Mouse (Mus musculus): ENCODE results near the gene Akirin1. TPM values are rescaled to one million over a fixed set of nuclear protein-coding genes. Genes with fewer than 3 reads are reported as not detected.
A peak's percentile ranks its signal among the peaks of the same experiment; 100 is the strongest.

Akirin1 gene
- total and polyA plus RNA-seq, 3 experiments: 27.9 to 52.1 (median 35.6) TPM

- Histone ChIP-seq H3K4me2 (ENCODE audit: insufficient read depth, low read depth, poor library complexity, severe bottlenecking) (peak overlapping the region; percentile 91), H3K27me3 (replicated peaks) (no peaks in the 10 kb centered on the region), H3K9me3 (replicated peaks; ENCODE audit: low read length) (no peaks in the 10 kb centered on the region), H3K79me2 (replicated peaks; ENCODE audit: control insufficient read depth, extremely low read depth, insufficient read depth, poor library complexity, severe bottlenecking) (peaks cover 11% of the 10 kb centered on the region), H3K9ac (ENCODE audit: insufficient read depth, low read depth) (peak overlapping the region; percentile 76), H3K36me3 (replicated peaks in 1 of 2; ENCODE audit: control insufficient read depth in 1 of 2, insufficient read depth in 1 of 2, low read length in 1 of 2) (peaks cover 19 to 20% of the 10 kb centered on the region in 2 experiments), H3K4me1 (ENCODE audit: control insufficient read depth in 1 of 2, insufficient read depth in 2 of 2) (peaks cover 0 to 11% of the 10 kb centered on the region in 2 experiments; a peak in 2 of 4 replicates), H3K27ac (ENCODE audit: insufficient read depth, low read depth) (peak overlapping the region; percentile 30; the same call in 1 of the 2 replicates), H3K4me3 (replicated peaks in 1 of 3; ENCODE audit: low read depth in 2 of 3, low read length in 2 of 3, poor library complexity in 1 of 3) (peak overlapping the region; percentile 50 to 83 (median 72))
- DNase-seq (ENCODE audit: extremely low read depth): no peak
- dilution Hi-C loops (cut with MboI; ENCODE audit: extremely low pct_ligation_motif_present, extremely low pct_unique_long_range_greater_than_20kb, low sequenced_read_pairs): no loop called here
- in situ Hi-C loops (cut with MboI; ENCODE audit: low pct_ligation_motif_present, low pct_unique_long_range_greater_than_20kb, low sequenced_read_pairs): no loop called here
- TF ChIP-seq NRF1 (IDR thresholded peaks at IDR 0.05; ENCODE audit: low read depth, low read length): no peak
These were observed 31.7 kb downstream of the Akirin1 start for GRCm38 (mm10) chr4:123718434-123718780.

GRCm38 (mm10) chr4:123717574-123718433, 32.3 kb downstream of the Akirin1 start, which contains the start of gene Ndufs5:
Gene Ndufs5, minus strand, starts transcription at chr4:123718202.
- dilution Hi-C loops (cut with MboI; ENCODE audit: extremely low pct_ligation_motif_present, extremely low pct_unique_long_range_greater_than_20kb, low sequenced_read_pairs) (no loop called here), in situ Hi-C loops (cut with MboI; ENCODE audit: low pct_ligation_motif_present, low pct_unique_long_range_greater_than_20kb, low sequenced_read_pairs) (no loop called here)
- H3K4me1 ChIP-seq (ENCODE audit: control insufficient read depth in 1 of 2, insufficient read depth in 2 of 2): peaks cover 0 to 11% of the 10 kb centered on the region in 2 experiments; a peak in 2 of 4 replicates
- no peaks in the 10 kb centered on the region for H3K9me3 ChIP-seq (replicated peaks; ENCODE audit: low read length)
- peak within 1 kb of the TSS; percentile 83 to 95 (median 94) for H3K4me3 ChIP-seq (replicated peaks in 1 of 3; ENCODE audit: low read depth in 2 of 3, low read length in 2 of 3, poor library complexity in 1 of 3)
- peak within 1 kb of the TSS; percentile 30; the same call in 1 of the 2 replicates for H3K27ac ChIP-seq (ENCODE audit: insufficient read depth, low read depth)
- no peaks in the 10 kb centered on the region for H3K27me3 ChIP-seq (replicated peaks)
- peak within 1 kb of the TSS; percentile 88 for H3K9ac ChIP-seq (ENCODE audit: insufficient read depth, low read depth)
- peaks cover 11% of the 10 kb centered on the region for H3K79me2 ChIP-seq (replicated peaks; ENCODE audit: control insufficient read depth, extremely low read depth, insufficient read depth, poor library complexity, severe bottlenecking)
- TF ChIP-seq NRF1 (IDR thresholded peaks at IDR 0.05; ENCODE audit: low read depth, low read length) (peak; percentile 92), KAT2A (IDR thresholded peaks at IDR 0.05; ENCODE audit: insufficient replicate concordance, low read length) (peak; percentile 85; the same call in 1 of the 2 replicates), JUND (conservative IDR thresholded peaks at IDR 0.05; ENCODE audit: low read depth, low read length) (no peak), TBP (conservative IDR thresholded peaks at IDR 0.05; ENCODE audit: low read depth, low read length) (peak; percentile 68; the same call in 1 of the 2 replicates), MEF2A (IDR thresholded peaks at IDR 0.05; ENCODE audit: borderline replicate concordance, low read depth, low read length) (peak; percentile 47; the same call in 1 of the 2 replicates), NELFE (IDR thresholded peaks at IDR 0.05; ENCODE audit: low read depth, low read length) (peak; percentile 86), PAX5 (IDR thresholded peaks at IDR 0.05; ENCODE audit: low read length) (no peak), MAX (IDR thresholded peaks at IDR 0.05; ENCODE audit: low read length) (no peak), ELF1 (IDR thresholded peaks at IDR 0.05; ENCODE audit: low read depth, low read length) (peak; percentile 68), ETS1 (conservative IDR thresholded peaks at IDR 0.05; ENCODE audit: low read depth, low read length) (0 out of 2 replicates have a peak, but pooled peaks have one; percentile 27), SIN3A (IDR thresholded peaks at IDR 0.05; ENCODE audit: low read length) (peak; percentile 94), BHLHE40 (IDR thresholded peaks at IDR 0.05; ENCODE audit: low read depth, low read length) (no peak), POLR2A (IDR thresholded peaks at IDR 0.05; ENCODE audit: low read depth, low read length) (peak; percentile 85), IRF4 (IDR thresholded peaks at IDR 0.05; ENCODE audit: low read depth, low read length) (peak; percentile 39; the same call in 1 of the 2 replicates), TCF12 (IDR thresholded peaks at IDR 0.05; ENCODE audit: low read depth, low read length) (peak; percentile 76), ZMIZ1 (IDR thresholded peaks at IDR 0.05; ENCODE audit: low read depth, low read length) (peak; percentile 71; the same call in 1 of the 2 replicates), MXI1 (IDR thresholded peaks at IDR 0.05; ENCODE audit: low read depth, low read length) (peak; percentile 86), HCFC1 (IDR thresholded peaks at IDR 0.05; ENCODE audit: low read depth, low read length) (peak; percentile 82), USF1 (IDR thresholded peaks at IDR 0.05; ENCODE audit: low read depth, low read length) (no peak), JUN (IDR thresholded peaks at IDR 0.05; ENCODE audit: insufficient read depth, low read depth, low read length) (no peak), POLR2AphosphoS2 (IDR thresholded peaks at IDR 0.05; ENCODE audit: low read depth, low read length) (peak; percentile 68; the same call in 1 of the 2 replicates)
- DNase-seq (ENCODE audit: extremely low read depth): peak; percentile 97
- H3K36me3 ChIP-seq (replicated peaks in 1 of 2; ENCODE audit: control insufficient read depth in 1 of 2, insufficient read depth in 1 of 2, low read length in 1 of 2): peaks cover 19 to 23% of the 10 kb centered on the region in 2 experiments
- H3K4me2 ChIP-seq (ENCODE audit: insufficient read depth, low read depth, poor library complexity, severe bottlenecking): peak within 1 kb of the TSS; percentile 91

All from CH12.LX (cell line).